Mouse (Mus musculus) WW6 (cell line): ENCODE results near the gene Pard3b.
A peak's percentile ranks its signal among the peaks of the same experiment; 100 is the strongest.

Experiments used
- DNase-seq: peaks from one replicate; pipeline ENCODE4 v3.0.0-alpha.2; 2013; ENCODE audit warnings: low read depth, low spot score

Pard3b gene

GRCm38 (mm10) chr1:61925541-61925940 is 286.9 kb downstream of the Pard3b start:
- no peak for DNase-seq

GRCm38 (mm10) chr1:61928131-61928761 is 289.6 kb downstream of the Pard3b start:
- no peak for DNase-seq

GRCm38 (mm10) chr1:61933574-61933973 is 294.9 kb downstream of the Pard3b start:
- DNase-seq, result no peak

GRCm38 (mm10) chr1:61934760-61935159 is 296.1 kb downstream of the Pard3b start:
- DNase-seq, result no peak

- no peak for DNase-seq
Measured at GRCm38 (mm10) chr1:61939882-61940281, 301.3 kb downstream of the Pard3b start.

GRCm38 (mm10) chr1:61961533-61961932 is 322.9 kb downstream of the Pard3b start:
- no peak for DNase-seq

GRCm38 (mm10) chr1:61962571-61962970 is 323.9 kb downstream of the Pard3b start:
- DNase-seq, result no peak

- DNase-seq, result peak; percentile 11
Measured at GRCm38 (mm10) chr1:61967124-61967523, 328.5 kb downstream of the Pard3b start.

GRCm38 (mm10) chr1:61967807-61968206 is 329.2 kb downstream of the Pard3b start:
- DNase-seq, result no peak

GRCm38 (mm10) chr1:61997711-61998110 is 359.1 kb downstream of the Pard3b start:
- no peak for DNase-seq

GRCm38 (mm10) chr1:62008811-62009210 is 370.2 kb downstream of the Pard3b start:
- DNase-seq, result no peak

GRCm38 (mm10) chr1:62011712-62012111 is 373.1 kb downstream of the Pard3b start:
- no peak for DNase-seq

GRCm38 (mm10) chr1:62016536-62017300 is 378.1 kb downstream of the Pard3b start:
- no peak for DNase-seq

- DNase-seq, result no peak
Measured at GRCm38 (mm10) chr1:62018276-62018675, 379.7 kb downstream of the Pard3b start.

GRCm38 (mm10) chr1:62019743-62020142 is 381.1 kb downstream of the Pard3b start:
- no peak for DNase-seq

GRCm38 (mm10) chr1:62041718-62042117 is 403.1 kb downstream of the Pard3b start:
- no peak for DNase-seq

- no peak for DNase-seq
Measured at GRCm38 (mm10) chr1:62048592-62048991, 410.0 kb downstream of the Pard3b start.

GRCm38 (mm10) chr1:62051186-62051825 is 412.7 kb downstream of the Pard3b start:
- no peak for DNase-seq

GRCm38 (mm10) chr1:62053167-62053638 is 414.6 kb downstream of the Pard3b start:
- DNase-seq, result no peak

- no peak for DNase-seq
Measured at GRCm38 (mm10) chr1:62055280-62055679, 416.7 kb downstream of the Pard3b start.

GRCm38 (mm10) chr1:62070617-62071016 is 432.0 kb downstream of the Pard3b start:
- no peak for DNase-seq

GRCm38 (mm10) chr1:62071139-62071538 is 432.5 kb downstream of the Pard3b start:
- no peak for DNase-seq

GRCm38 (mm10) chr1:62076171-62076570 is 437.5 kb downstream of the Pard3b start:
- DNase-seq, result no peak
